Mouse (Mus musculus) limb, embryonic 13.5 days (tissue): ENCODE measurements at regions not wholly inside any gene's neighbourhood (a gene's known extent, or its start where the extent isn't known, plus 50 kb on each side); places are given as distances from the start of the nearest gene placed in this dataset.
A peak's percentile ranks its signal among the peaks of the same experiment; 100 is the strongest.

Experiments
- ATAC-seq: fragments of 200-750 bp; cut with Nextera tagmentation; 2 replicates; pipeline ENCODE4 v1.8.0; 2017; ENCODE audit warnings: low read depth, moderate number of reproducible peaks, moderate TSS enrichment; ENCODE audit not compliant: low FRiP score
- H3K27ac ChIP-seq: fragments of 300-500 bp; sonication (generic); 2 replicates; pipeline ENCODE4 v1.5.1; 2015; ENCODE audit warnings: inconsistent platforms, mild to moderate bottlenecking, moderate library complexity
- H3K27me3 ChIP-seq: fragments of 300-500 bp; sonication (generic); 2 replicates; pipeline ENCODE4 v1.6.1; 2015; ENCODE audit warnings: mild to moderate bottlenecking, inconsistent platforms
- H3K36me3 ChIP-seq: fragments of 300-500 bp; sonication (generic); 2 replicates; pipeline ENCODE4 v1.6.1; 2015; ENCODE audit warnings: inconsistent platforms, mild to moderate bottlenecking, moderate library complexity
- H3K4me1 ChIP-seq: fragments of 300-500 bp; sonication (generic); 2 replicates; pipeline ENCODE4 v1.6.1; 2015; ENCODE audit warnings: inconsistent platforms
- H3K4me2 ChIP-seq: fragments of 300-500 bp; sonication (generic); replicated peaks from 2 replicates; pipeline ENCODE4 v1.6.1; 2015; ENCODE audit warnings: inconsistent platforms, mild to moderate bottlenecking, moderate library complexity
- H3K4me3 ChIP-seq: fragments of 300-500 bp; sonication (generic); 2 replicates; pipeline ENCODE4 v1.5.1; 2015; ENCODE audit warnings: moderate library complexity, mild to moderate bottlenecking, inconsistent platforms
- H3K9ac ChIP-seq: fragments of 300-500 bp; sonication (generic); 2 replicates; pipeline ENCODE4 v1.6.1; 2015; ENCODE audit warnings: mild to moderate bottlenecking, inconsistent platforms
- H3K9me3 ChIP-seq: fragments of 300-500 bp; sonication (generic); 2 replicates; pipeline ENCODE4 v1.6.1; 2016; ENCODE audit warnings: inconsistent platforms
- WGBS: fragments of 180-500 bp; shearing (Covaris S2); methylation state at CpG from one replicate; pipeline ENCODE4 v1.1.7; 2015; 5-methylcytosine and 5-hydroxymethylcytosine counted together

DNA sequence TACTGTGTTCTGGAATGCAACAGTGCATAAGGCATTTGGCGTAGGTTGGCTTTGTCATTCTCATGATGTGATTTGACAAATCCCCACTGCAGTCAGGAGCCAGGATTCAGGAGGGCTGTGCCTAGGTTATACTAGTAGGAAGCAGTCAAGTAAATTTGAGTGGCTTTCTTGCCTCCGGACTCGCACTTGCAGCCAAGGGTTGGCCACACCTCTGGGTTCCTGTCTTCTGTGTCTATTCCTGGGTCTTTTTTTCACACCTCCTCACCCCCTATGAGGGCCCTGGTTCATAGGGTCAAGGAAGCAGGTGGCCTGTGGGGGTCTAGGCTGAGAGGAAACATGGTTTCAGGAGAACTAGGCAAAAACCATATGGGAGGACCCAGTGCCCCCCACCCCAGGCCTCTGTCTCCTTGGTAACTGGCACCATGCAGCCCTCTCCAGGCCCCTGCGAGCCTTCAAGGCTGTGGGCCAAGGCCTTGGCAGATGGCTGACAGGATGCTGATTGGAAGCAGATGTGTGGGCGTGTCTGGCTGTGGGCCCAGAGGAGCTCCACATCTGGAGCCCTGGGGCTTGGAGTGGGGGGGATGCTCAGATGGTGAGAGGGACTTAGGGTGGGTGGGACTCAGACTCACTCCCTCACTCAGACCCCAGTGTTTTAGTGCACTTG is 195.7 kb downstream of the Rgs3 start:
- peak; percentile 94 for ATAC-seq
- H3K9ac ChIP-seq, result no peak overlapping the region
- no peaks in the 10 kb centered on the region for H3K27me3 ChIP-seq
- H3K9me3 ChIP-seq, result no peaks in the 10 kb centered on the region
- H3K4me1 ChIP-seq, result peaks cover 59% of the 10 kb centered on the region
- H3K27ac ChIP-seq, result peak overlapping the region; percentile 82
- 15% methylated on average over 5 of the region's 5 CpGs for WGBS
- no peak overlapping the region for H3K4me3 ChIP-seq
- peak overlapping the region; percentile 25 for H3K4me2 ChIP-seq
- no peaks in the 10 kb centered on the region for H3K36me3 ChIP-seq

DNA sequence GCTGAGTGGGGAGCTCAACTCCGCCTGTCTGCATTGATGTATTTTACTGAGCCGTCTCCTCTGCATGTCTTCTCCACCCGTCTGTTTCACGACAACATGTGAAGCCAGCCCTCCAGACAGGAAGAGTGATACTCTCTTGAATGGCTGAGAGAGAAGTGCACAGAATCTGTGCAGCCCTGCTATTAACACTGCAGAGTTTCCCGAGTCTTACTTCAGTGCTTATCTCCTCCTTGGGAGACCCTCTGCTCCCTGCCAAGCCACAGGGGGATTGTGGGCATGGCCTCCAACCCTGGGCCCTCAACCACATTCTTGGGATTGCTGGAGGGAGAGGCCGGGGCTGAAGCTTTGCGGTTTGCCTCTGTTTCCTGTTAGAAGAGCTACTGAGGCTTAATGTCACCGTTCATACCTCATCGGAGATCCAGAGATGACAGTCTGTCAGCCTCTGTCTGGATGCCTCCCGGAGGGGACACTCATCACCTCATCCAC is 197.1 kb downstream of the Rgs3 start:
- Histone ChIP-seq H3K36me3 (no peaks in the 10 kb centered on the region), H3K4me1 (peaks cover 71% of the 10 kb centered on the region), H3K4me3 (no peak overlapping the region), H3K9me3 (no peaks in the 10 kb centered on the region), H3K4me2 (0 out of 2 replicates have a peak overlapping the region, but pooled peaks have one; percentile 4), H3K27ac (peak overlapping the region; percentile 82), H3K9ac (peak overlapping the region; percentile 19), H3K27me3 (no peaks in the 10 kb centered on the region)
- ATAC-seq, result no peak
- 20% methylated on average over 10 of the region's 10 CpGs for WGBS

DNA sequence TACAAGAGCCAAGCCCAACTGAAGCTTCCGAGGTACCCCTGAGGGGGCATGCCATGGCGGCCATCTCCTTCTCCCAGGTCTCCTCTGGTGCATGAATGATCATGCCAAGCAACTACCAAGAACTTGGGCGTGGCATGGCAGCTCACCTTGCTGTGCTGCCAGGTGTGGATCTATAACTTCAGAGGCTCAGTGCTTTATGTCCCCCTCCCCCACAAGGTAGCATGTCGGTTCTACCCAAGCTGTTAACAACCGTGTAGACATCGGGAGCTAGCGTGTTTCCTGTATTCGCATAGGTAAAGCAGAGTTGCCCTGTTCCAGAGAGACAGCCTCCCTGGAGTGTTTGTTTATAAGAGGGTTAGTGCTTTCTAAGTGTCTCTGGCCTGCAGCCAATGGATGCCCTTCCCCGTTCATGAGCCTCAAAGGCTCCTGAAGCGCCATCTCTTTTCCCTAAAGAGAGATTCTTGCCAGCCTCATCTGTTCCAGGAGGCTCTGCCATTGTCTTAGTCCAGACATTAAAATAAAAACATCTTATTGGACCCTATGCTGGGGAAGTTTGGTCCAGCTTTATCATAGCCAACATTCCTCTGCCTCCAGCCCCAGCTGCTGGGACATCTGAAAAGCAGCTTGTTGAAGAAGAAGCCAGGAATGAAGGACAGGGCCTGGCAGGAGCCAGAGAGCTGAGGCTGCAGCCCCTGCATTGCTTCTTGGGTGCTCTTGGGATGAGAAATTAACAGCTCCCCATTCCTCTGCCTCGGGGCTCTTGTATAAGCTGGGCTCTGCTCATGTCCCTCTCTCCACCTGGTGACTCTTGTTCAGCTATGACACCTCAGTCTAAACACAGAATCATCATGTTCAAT is 201.3 kb downstream of the Rgs3 start:
- no peaks in the 10 kb centered on the region for H3K36me3 ChIP-seq
- no peaks in the 10 kb centered on the region for H3K27me3 ChIP-seq
- WGBS, result 53% methylated on average over 11 of the region's 11 CpGs
- no peak for ATAC-seq
- H3K27ac ChIP-seq, result 0 out of 2 replicates have a peak overlapping the region, but pooled peaks have one; percentile 15
- H3K4me2 ChIP-seq, result no peak overlapping the region
- peaks cover 43% of the 10 kb centered on the region for H3K4me1 ChIP-seq
- no peak overlapping the region for H3K4me3 ChIP-seq
- no peaks in the 10 kb centered on the region for H3K9me3 ChIP-seq
- H3K9ac ChIP-seq, result no peak overlapping the region

DNA sequence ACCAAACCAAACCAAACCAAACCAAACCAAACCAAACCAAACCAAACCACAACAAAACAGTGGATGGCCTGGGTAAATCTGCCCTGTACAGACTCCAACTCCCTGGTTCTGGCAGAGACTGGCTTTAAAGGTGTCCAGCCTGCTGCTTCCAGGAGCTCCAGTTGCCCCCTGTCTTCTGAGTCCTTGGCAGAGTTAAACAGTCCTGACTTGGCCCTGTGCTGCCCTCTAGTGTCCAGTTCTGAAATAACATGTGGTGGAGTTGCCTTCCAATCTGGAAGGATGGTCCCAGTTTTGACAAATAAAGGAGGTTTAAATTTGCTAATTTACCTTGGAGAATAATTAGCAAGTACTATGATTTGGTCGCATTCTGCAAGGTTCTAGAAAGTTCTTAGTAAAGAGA is 202.0 kb downstream of the Rgs3 start:
- Histone ChIP-seq H3K4me3 (no peak overlapping the region), H3K4me2 (no peak overlapping the region), H3K27me3 (no peaks in the 10 kb centered on the region), H3K9me3 (no peaks in the 10 kb centered on the region), H3K36me3 (no peaks in the 10 kb centered on the region), H3K9ac (no peak overlapping the region), H3K27ac (no peak overlapping the region), H3K4me1 (peaks cover 36% of the 10 kb centered on the region)
- ATAC-seq, result 0 out of 2 replicates have a peak, but pooled peaks have one; percentile 58
- 2% methylated on average over 1 of the region's 1 CpGs for WGBS

DNA sequence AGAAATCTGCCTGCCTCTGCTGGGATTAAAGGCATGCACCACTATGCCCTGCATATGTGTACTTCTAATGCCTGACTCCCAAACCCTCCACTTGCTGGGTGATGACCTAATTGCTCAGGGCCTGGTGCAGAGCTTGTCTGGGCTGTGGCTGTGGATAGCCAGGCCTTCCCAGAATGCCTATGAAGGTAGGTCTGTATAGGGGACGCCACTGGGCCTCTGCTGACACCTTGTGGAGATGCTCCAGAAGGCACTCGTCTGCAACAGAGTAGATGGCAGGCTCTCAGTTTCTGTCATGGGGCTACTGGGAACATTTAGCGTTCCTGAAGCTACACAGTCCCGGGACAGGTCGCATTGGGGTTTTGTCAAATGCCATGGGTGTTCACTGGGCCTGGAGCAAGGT is 201.4 kb upstream of the Zfp618 start:
- peaks cover 17% of the 10 kb centered on the region for H3K4me1 ChIP-seq
- H3K4me2 ChIP-seq, result no peak overlapping the region
- H3K9me3 ChIP-seq, result no peaks in the 10 kb centered on the region
- ATAC-seq, result peak; percentile 86
- H3K27me3 ChIP-seq, result no peaks in the 10 kb centered on the region
- H3K27ac ChIP-seq, result no peak overlapping the region
- H3K9ac ChIP-seq, result no peak overlapping the region
- H3K36me3 ChIP-seq, result no peaks in the 10 kb centered on the region
- WGBS, result 17% methylated on average over 5 of the region's 5 CpGs
- H3K4me3 ChIP-seq, result no peak overlapping the region

DNA sequence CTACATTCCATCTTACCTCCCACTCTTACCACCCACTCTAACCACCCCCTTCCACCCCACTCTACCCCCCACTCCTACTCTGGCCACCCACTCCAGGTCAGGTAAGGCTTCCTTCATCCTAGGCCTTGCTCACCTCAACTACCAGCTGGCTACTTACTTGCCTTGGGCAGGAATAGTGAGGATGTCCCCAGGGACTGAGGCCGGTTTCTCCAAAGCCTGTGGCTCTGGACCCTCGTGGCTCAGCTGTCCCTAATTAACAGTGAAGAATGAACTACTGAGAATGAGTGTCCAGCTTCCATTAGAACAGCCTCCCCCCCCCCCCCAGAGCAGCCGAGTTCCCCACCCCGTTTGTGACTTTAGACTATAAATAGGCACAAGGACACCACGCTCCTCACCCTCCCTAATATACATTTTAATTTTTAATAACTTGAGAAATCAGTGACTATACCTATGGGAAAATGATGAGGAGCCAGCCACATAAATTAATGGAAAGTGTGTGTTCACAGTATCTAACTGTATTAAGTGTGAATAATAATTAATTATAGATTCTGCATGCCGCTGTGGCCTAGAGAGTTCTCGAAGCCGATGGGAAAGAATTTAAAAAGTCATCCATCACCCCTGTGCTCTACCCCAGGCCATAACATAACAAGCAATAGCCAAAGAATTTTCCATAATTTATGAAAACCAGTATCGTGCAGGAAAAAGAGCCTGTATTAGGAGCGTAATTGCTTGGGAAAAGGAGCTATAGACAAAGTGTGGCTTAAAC is 195.7 kb upstream of the Zfp618 start:
- WGBS, result 59% methylated on average over 10 of the region's 10 CpGs

DNA sequence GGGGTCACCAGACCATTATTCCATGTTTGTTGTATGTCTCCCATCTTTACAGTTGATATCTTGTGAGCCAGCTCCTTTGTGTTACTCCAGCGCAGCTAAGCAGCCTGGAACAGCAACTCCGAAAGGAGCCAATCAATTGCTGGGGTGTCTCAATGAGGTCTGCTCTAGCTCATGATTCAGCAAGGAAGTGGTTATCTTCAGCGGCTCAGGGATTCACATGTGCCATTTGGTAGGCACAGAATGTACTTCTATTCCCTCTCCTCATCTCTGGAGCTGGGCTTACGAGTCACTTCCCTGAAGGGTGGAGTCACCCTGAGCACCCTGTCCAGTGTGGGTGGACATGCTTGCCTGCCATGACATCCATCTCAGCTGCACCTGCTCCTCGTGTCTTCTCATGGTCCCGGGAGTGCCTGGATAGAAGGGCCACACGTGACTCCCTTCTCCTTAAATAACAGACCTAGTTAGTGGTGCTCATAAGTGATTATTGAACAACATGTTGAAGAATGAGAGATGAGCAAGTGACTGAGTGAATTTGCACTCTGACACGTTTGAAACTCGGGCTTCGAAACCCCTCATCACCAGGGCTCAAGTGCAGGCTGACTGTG is 190.3 kb upstream of the Zfp618 start:
- WGBS, result 86% methylated on average over 10 of the region's 10 CpGs
- no peaks in the 10 kb centered on the region for H3K9me3 ChIP-seq
- no peak overlapping the region for H3K4me2 ChIP-seq
- no peak overlapping the region for H3K27ac ChIP-seq
- H3K4me1 ChIP-seq, result 0 out of 2 replicates have a peak, but pooled peaks cover 3% of the 10 kb centered on the region
- no peak overlapping the region for H3K9ac ChIP-seq
- H3K36me3 ChIP-seq, result no peaks in the 10 kb centered on the region
- ATAC-seq, result no peak
- H3K4me3 ChIP-seq, result no peak overlapping the region
- H3K27me3 ChIP-seq, result peaks cover 8% of the 10 kb centered on the region; the same call in 1 of the 2 replicates

More for the DNA sequence above, 195.7 kb upstream of the Zfp618 start:
- H3K9me3 ChIP-seq, result no peaks in the 10 kb centered on the region
- no peaks in the 10 kb centered on the region for H3K27me3 ChIP-seq
- ATAC-seq, result no peak
- peaks cover 9% of the 10 kb centered on the region; the same call in 1 of the 2 replicates for H3K4me1 ChIP-seq
- no peak overlapping the region for H3K4me3 ChIP-seq
- no peak overlapping the region for H3K4me2 ChIP-seq
- H3K9ac ChIP-seq, result no peak overlapping the region
- H3K36me3 ChIP-seq, result no peaks in the 10 kb centered on the region
- no peak overlapping the region for H3K27ac ChIP-seq

DNA sequence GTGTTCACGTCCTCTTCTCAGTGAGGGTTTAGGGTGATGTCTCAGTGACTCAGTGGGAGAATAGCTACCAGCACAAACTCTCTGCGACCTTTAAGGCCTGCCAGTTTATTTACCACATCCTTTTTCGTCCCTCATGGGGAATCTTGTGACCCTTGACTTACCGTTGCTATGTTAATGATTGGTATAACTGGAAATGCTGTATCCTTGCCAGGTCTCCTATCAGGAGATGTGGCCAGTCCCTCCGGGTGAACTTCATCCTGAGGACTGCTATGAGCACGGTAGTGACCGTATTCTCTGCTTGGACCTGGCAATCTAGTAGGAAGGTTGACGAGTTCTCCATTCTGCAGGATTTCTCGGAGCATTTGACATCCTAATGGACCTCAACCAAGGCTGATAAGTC is 188.5 kb upstream of the Zfp618 start:
- Histone ChIP-seq H3K4me3 (no peak overlapping the region), H3K27ac (no peak overlapping the region), H3K9me3 (no peaks in the 10 kb centered on the region), H3K36me3 (no peaks in the 10 kb centered on the region), H3K9ac (no peak overlapping the region), H3K27me3 (peaks cover 19% of the 10 kb centered on the region), H3K4me2 (no peak overlapping the region), H3K4me1 (peaks cover 11% of the 10 kb centered on the region)
- no peak for ATAC-seq
- 91% methylated on average over 9 of the region's 9 CpGs for WGBS

DNA sequence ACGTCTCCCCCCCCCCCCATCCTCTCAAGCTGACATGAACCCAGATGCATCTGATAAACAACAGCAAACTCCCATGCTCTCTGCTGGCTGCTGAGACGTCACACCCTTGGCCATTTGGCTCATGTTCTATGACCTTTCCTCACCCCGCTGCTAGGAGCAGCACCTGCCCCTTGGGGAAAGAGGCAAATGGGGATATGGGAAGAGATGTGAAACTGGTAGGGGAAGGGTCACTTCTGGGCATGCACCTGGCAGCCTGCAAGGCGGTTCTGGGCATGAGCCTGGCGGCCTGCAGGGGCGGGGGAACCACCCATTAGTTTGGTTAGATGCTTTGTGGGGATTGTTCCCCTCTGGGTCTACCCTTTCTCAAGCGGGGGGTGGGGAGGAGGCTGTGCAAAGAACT is 187.9 kb upstream of the Zfp618 start:
- 62% methylated on average over 7 of the region's 7 CpGs for WGBS
- H3K4me2 ChIP-seq, result no peak overlapping the region
- no peaks in the 10 kb centered on the region for H3K36me3 ChIP-seq
- H3K27ac ChIP-seq, result no peak overlapping the region
- peaks cover 23% of the 10 kb centered on the region for H3K27me3 ChIP-seq
- no peaks in the 10 kb centered on the region for H3K9me3 ChIP-seq
- H3K9ac ChIP-seq, result no peak overlapping the region
- ATAC-seq, result no peak
- peaks cover 11% of the 10 kb centered on the region for H3K4me1 ChIP-seq
- no peak overlapping the region for H3K4me3 ChIP-seq

DNA sequence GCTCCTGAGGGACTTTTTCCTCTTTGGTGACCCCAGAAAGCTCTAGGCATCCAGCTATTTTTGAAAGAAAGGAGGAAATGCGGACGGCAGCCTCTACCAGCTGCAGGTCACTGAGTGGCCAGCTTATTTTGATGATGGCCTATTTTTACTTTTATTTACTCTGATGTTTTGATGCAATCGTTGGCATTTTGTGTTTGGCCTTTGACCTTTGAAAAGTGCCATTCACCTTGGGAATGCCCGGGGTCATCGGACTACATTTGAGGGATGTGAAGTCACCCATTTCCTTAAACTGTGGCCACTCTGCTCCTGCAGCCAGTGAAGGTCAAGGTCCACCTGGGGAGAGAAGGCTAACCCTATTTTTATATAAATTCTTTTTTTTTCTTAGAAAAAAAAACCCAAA is 186.8 kb upstream of the Zfp618 start:
- 78% methylated on average over 5 of the region's 5 CpGs for WGBS

DNA sequence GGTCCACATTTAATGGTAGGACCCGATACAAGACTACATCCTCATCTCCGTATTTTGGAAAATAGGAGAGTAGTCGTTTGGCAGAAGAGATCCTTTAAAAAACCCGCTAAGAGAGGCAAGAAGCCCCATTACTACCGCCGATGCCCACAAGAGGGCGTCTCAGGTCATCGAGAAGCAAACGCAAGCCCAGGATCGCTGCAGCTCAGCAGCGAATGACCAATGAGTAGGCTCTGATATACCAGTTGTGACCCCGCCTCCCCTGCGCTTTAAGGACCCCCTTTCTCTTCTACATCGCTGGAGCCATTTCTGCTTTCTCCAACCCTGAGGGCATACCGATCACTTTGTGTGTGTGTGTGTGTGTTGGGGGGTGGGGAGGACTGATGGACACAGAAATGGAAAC is 185.0 kb upstream of the Zfp618 start:
- peak; percentile 86 for ATAC-seq
- H3K4me2 ChIP-seq, result peak overlapping the region; percentile 67
- peaks cover 8% of the 10 kb centered on the region for H3K4me1 ChIP-seq
- H3K9ac ChIP-seq, result no peak overlapping the region
- H3K9me3 ChIP-seq, result no peaks in the 10 kb centered on the region
- peak overlapping the region; percentile 41 for H3K4me3 ChIP-seq
- H3K27me3 ChIP-seq, result peaks cover 31% of the 10 kb centered on the region
- 2% methylated on average over 15 of the region's 15 CpGs for WGBS
- no peak overlapping the region for H3K27ac ChIP-seq
- no peaks in the 10 kb centered on the region for H3K36me3 ChIP-seq

More for the DNA sequence above, 186.8 kb upstream of the Zfp618 start:
- Histone ChIP-seq H3K36me3 (no peaks in the 10 kb centered on the region), H3K9ac (no peak overlapping the region), H3K9me3 (no peaks in the 10 kb centered on the region), H3K4me1 (peaks cover 8% of the 10 kb centered on the region), H3K4me2 (no peak overlapping the region), H3K27ac (no peak overlapping the region), H3K27me3 (peaks cover 31% of the 10 kb centered on the region), H3K4me3 (no peak overlapping the region)
- no peak for ATAC-seq
